In the genomic region with DNA sequence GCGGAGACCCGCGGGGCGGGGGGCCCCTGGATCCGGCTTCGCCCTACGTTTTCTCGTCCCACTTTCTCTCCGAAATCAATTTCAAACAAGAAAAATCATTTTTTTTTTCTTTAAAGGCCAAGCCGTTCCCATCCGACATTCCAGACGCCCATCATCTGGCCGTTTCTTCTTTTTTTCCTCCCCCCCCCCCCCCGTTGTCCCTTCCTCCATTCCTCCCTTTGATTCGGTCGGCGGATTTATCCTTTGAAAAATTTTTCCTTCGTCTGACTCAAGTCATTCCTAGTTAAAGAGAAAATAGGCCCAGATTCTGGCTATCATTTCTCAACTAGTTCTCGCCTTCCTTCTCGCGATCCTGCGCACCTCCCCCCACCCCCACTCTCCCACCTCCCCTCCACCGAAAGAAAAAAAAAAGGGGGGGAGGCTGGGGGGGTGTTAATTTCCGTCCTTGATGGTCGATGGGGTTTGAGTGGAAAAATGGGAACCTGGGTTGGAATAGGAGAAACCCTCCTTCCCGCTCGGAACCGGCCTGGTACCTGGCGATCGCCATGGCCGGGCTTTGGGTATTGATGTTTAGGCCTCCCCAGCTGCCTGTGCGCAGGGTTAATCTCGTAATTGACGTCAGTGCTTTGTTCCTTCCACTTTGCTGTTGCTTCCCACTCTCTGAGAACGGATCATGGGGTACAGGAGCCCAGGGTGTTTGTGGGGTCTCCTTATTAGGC, we compare ENCODE assay signal across 8 mouse cellular contexts. TPM values are rescaled to one million over a fixed set of nuclear protein-coding genes. Genes with fewer than 3 reads are reported as not detected.
DNase-seq lines count a peak whose midpoint lies in the region; ATAC-seq and TF ChIP-seq lines count a peak whose summit lies in the region.

No protein-coding gene starts in this region.

- no peaks in the 10 kb centered on the region for H3K9me3 ChIP-seq in ES-E14 (ENCODE audit: control insufficient read depth, insufficient read depth, low read depth, low read length)
- H3K9me3 ChIP-seq in forebrain, postnatal 0 days (ENCODE audit: low read length), result no peaks in the 10 kb centered on the region
- H3K9me3 ChIP-seq in lung, embryonic 16.5 days (ENCODE audit: control insufficient read depth, low read length), result no peaks in the 10 kb centered on the region

- no peaks in the 10 kb centered on the region for H3K36me3 ChIP-seq in ES-E14 (ENCODE audit: control insufficient read depth, insufficient read depth, low read length, poor library complexity, severe bottlenecking)
- no peaks in the 10 kb centered on the region for H3K36me3 ChIP-seq in forebrain, postnatal 0 days (ENCODE audit: insufficient read depth)
- H3K36me3 ChIP-seq in lung, embryonic 16.5 days (ENCODE audit: control insufficient read depth, insufficient read depth, low read length), result no peaks in the 10 kb centered on the region

- peak overlapping the region; percentile 98 for H3K9ac ChIP-seq in ES-E14 (ENCODE audit: insufficient read depth, low read depth, low read length, poor library complexity, severe bottlenecking)
- peak overlapping the region; percentile 100 for H3K9ac ChIP-seq in forebrain, postnatal 0 days
- H3K9ac ChIP-seq in lung, embryonic 16.5 days (ENCODE audit: low read length), result peak overlapping the region; percentile 97

- H3K4me3 ChIP-seq in ES-E14 (ENCODE audit: insufficient read depth in 1 of 2, low read depth in 1 of 2, low read length in 2 of 2, poor library complexity in 1 of 2, severe bottlenecking in 1 of 2), result peak overlapping the region; percentile 84 to 98
- peak overlapping the region; percentile 98 for H3K4me3 ChIP-seq in forebrain, postnatal 0 days (ENCODE audit: low read depth, low read length)
- H3K4me3 ChIP-seq in lung, embryonic 16.5 days (ENCODE audit: low read length), result peak overlapping the region; percentile 96

- H3K4me2 ChIP-seq in forebrain, postnatal 0 days (ENCODE audit: low read depth), result peak overlapping the region; percentile 60
- peak overlapping the region; percentile 60 for H3K4me2 ChIP-seq in lung, embryonic 16.5 days (ENCODE audit: low read depth, low read length)

- H3K4me1 ChIP-seq in ES-E14 (ENCODE audit: control insufficient read depth in 2 of 2, insufficient read depth in 2 of 2, low read length in 2 of 2, poor library complexity in 1 of 2), result peaks cover 4 to 9% of the 10 kb centered on the region in 2 experiments; a peak in 3 of 4 replicates
- peaks cover 7% of the 10 kb centered on the region; the same call in 1 of the 2 replicates for H3K4me1 ChIP-seq in forebrain, postnatal 0 days (ENCODE audit: insufficient read depth)
- peaks cover 5% of the 10 kb centered on the region for H3K4me1 ChIP-seq in lung, embryonic 16.5 days (replicated peaks; ENCODE audit: control insufficient read depth, insufficient read depth, low read length)

- in situ Hi-C loops in ES-E14 (cut with MboI; ENCODE audit: low sequenced_read_pairs in 2 of 2, unreplicated experiment in 2 of 2), result no loop called here

- H3K27me3 ChIP-seq in forebrain, postnatal 0 days (ENCODE audit: insufficient read depth, low read length), result no peaks in the 10 kb centered on the region
- no peaks in the 10 kb centered on the region for H3K27me3 ChIP-seq in lung, embryonic 16.5 days (ENCODE audit: control insufficient read depth, insufficient read depth, low read depth, low read length)

- TF ChIP-seq CTCF in forebrain, postnatal 0 days (IDR thresholded peaks at IDR 0.05; ENCODE audit: low read depth), result no peak

- 3% methylated on average over 35 of the region's 35 CpGs for WGBS in forebrain, postnatal 0 days
- under 1% methylated on average over 35 of the region's 35 CpGs for WGBS in lung, embryonic 16.5 days

- DNase-seq in ES-E14 (ENCODE audit: low read depth, low spot score), result peak; percentile 38
- DNase-seq in c-Kit-positive CD71-positive TER-119-negative erythroid progenitor cells, embryonic 14.5 days (ENCODE audit: low read depth), result peak; percentile 33
- peak; percentile 84 for DNase-seq in forebrain, postnatal 0 days
- DNase-seq in heart, postnatal 4 days, result peak; percentile 66
- DNase-seq in layer of hippocampus, adult 9-11 months, result peak; percentile 47
- peak; percentile 34 for DNase-seq in ovary, adult 18-20 months (ENCODE audit: low spot score)
- peak; percentile 66 for DNase-seq in thymus, postnatal 0 days (ENCODE audit: low spot score)

- peak overlapping the region; percentile 98 for H3K27ac ChIP-seq in ES-E14 (ENCODE audit: insufficient read depth, low read depth, low read length, poor library complexity, severe bottlenecking)
- peak overlapping the region; percentile 99 for H3K27ac ChIP-seq in forebrain, postnatal 0 days (ENCODE audit: low read depth, low read length)
- H3K27ac ChIP-seq in lung, embryonic 16.5 days (ENCODE audit: low read length), result peak overlapping the region; percentile 97

- peak; percentile 47 for ATAC-seq in forebrain, postnatal 0 days
- peak; percentile 13; the same call in 1 of the 2 replicates for ATAC-seq in lung, embryonic 16.5 days (ENCODE audit: low read depth)

TF ChIP-seq in ES-E14, 5 proteins besides CTCF, POLR2A, EP300 and RAD21:
- TF ChIP-seq MAFK (IDR thresholded peaks at IDR 0.05; ENCODE audit: insufficient read depth, low read depth, low read length) (no peak), ZNF384 (IDR thresholded peaks at IDR 0.05; ENCODE audit: low read depth, low read length) (peak; percentile 71; the same call in 1 of the 2 replicates), HCFC1 (IDR thresholded peaks at IDR 0.05; ENCODE audit: borderline replicate concordance, insufficient read depth, low read length) (no peak), CHD2 (IDR thresholded peaks at IDR 0.05; ENCODE audit: low read depth, low read length) (peak; percentile 92), ZC3H11A (IDR thresholded peaks at IDR 0.05; ENCODE audit: borderline replicate concordance, low read depth, low read length) (no peak)

RNA-seq across cellular contexts. Expression of gene Aff4, which starts 0.8 kb away (rescaled TPM):
- 82.2 and 97.2 TPM in 2 replicates for total RNA-seq in ES-E14 (2012; rRNA removed)
- total RNA-seq in forebrain, postnatal 0 days (2014; rRNA removed), result 110 and 147 TPM in 2 replicates
- 67.0 and 98.5 TPM in 2 replicates for polyA plus RNA-seq in forebrain, postnatal 0 days (2015; fragmentation: Nextera tagmentation; extraction: Ambion mirVana)
- 100 to 1,000 TPM; 141 to 157 TPM for total RNA-seq in heart, postnatal 4 days (2021)
- polyA plus RNA-seq in lung, embryonic 16.5 days (2015; fragmentation: Nextera tagmentation; extraction: Ambion mirVana), result 24.1 and 30.9 TPM in 2 replicates
- polyA plus RNA-seq in thymus, postnatal 0 days (2015; fragmentation: Nextera tagmentation; extraction: Ambion mirVana), result 27.1 and 36.1 TPM in 2 replicates

RNA-seq across cellular contexts. Expression of gene Zcchc10, which starts 26.9 kb away (rescaled TPM):
- 8.4 and 12.9 TPM in 2 replicates for total RNA-seq in ES-E14 (2012; rRNA removed)
- 0.86 and 2.8 TPM in 2 replicates for total RNA-seq in forebrain, postnatal 0 days (2014; rRNA removed)
- 16.0 and 17.1 TPM in 2 replicates for polyA plus RNA-seq in forebrain, postnatal 0 days (2015; fragmentation: Nextera tagmentation; extraction: Ambion mirVana)
- total RNA-seq in heart, postnatal 4 days (2021), result 10 to 100 TPM in 1 of 2 experiments, 1 to 10 TPM in 1; 9.3 to 12.0 TPM
- 21.9 and 23.2 TPM in 2 replicates for polyA plus RNA-seq in lung, embryonic 16.5 days (2015; fragmentation: Nextera tagmentation; extraction: Ambion mirVana)
- 28.6 and 30.1 TPM in 2 replicates for polyA plus RNA-seq in thymus, postnatal 0 days (2015; fragmentation: Nextera tagmentation; extraction: Ambion mirVana)

RNA-seq across cellular contexts. Expression of gene Hspa4, which starts 51.1 kb away (rescaled TPM):
- total RNA-seq in ES-E14 (2012; rRNA removed), result 182 and 280 TPM in 2 replicates
- 112 and 138 TPM in 2 replicates for total RNA-seq in forebrain, postnatal 0 days (2014; rRNA removed)
- 42.1 and 46.9 TPM in 2 replicates for polyA plus RNA-seq in forebrain, postnatal 0 days (2015; fragmentation: Nextera tagmentation; extraction: Ambion mirVana)
- 100 to 1,000 TPM; 132 to 136 TPM for total RNA-seq in heart, postnatal 4 days (2021)
- 68.9 and 70.2 TPM in 2 replicates for polyA plus RNA-seq in lung, embryonic 16.5 days (2015; fragmentation: Nextera tagmentation; extraction: Ambion mirVana)
- polyA plus RNA-seq in thymus, postnatal 0 days (2015; fragmentation: Nextera tagmentation; extraction: Ambion mirVana), result 99.0 and 106 TPM in 2 replicates

Comparison
In these comparisons a context has a peak if more than half of its experiments do, and no peak if none do; other contexts are left out.
1. Peak in every context shown above with its lines: DNase-seq, ATAC-seq, H3K4me3 ChIP-seq and H3K27ac ChIP-seq.
2. DNase-seq: peak in every context shown above with its lines; median percentile 84 in forebrain, postnatal 0 days; 66 in heart, postnatal 4 days; 66 in thymus, postnatal 0 days; 47 in layer of hippocampus, adult 9-11 months; 38 in ES-E14; 34 in ovary, adult 18-20 months; 33 in c-Kit-positive CD71-positive TER-119-negative erythroid progenitor cells, embryonic 14.5 days.